Mouse (Mus musculus) forebrain, postnatal 0 days (tissue): ENCODE measurements around the gene Pde6h. TPM values are rescaled to one million over a fixed set of nuclear protein-coding genes. Genes with fewer than 3 reads are reported as not detected.
A peak's percentile ranks its signal among the peaks of the same experiment; 100 is the strongest.
"Not testable (repeated sequence)": the region's sequence is repeated elsewhere in the genome, so short reads cannot be mapped to it uniquely, and the experiment has no call there.

ENCODE experiments used
- ATAC-seq: fragments of 200-750 bp; cut with Nextera tagmentation; 2 replicates; pipeline ENCODE4 v1.8.0; 2017; ENCODE audit warnings: mild to moderate bottlenecking, moderate library complexity
- DNase-seq: peaks from one replicate; pipeline ENCODE4 v3.0.0-alpha.2; 2015
- H3K27ac ChIP-seq: fragments of 300-500 bp; sonication (generic); 2 replicates; pipeline ENCODE4 v1.5.1; 2014; ENCODE audit warnings: low read depth, mild to moderate bottlenecking, antibody characterized with exemption, low read length, moderate library complexity, mixed read lengths
- H3K27me3 ChIP-seq: fragments of 300-500 bp; sonication (generic); 2 replicates; pipeline ENCODE4 v1.6.1; 2014; ENCODE audit warnings: mild to moderate bottlenecking, low read length, mixed read lengths; ENCODE audit not compliant: insufficient read depth
- H3K36me3 ChIP-seq: fragments of 300-500 bp; sonication (generic); 2 replicates; pipeline ENCODE4 v1.6.1; 2014; ENCODE audit warnings: mild to moderate bottlenecking, moderate library complexity; ENCODE audit not compliant: insufficient read depth
- H3K4me1 ChIP-seq: fragments of 300-500 bp; sonication (generic); 2 replicates; pipeline ENCODE4 v1.6.1; 2014; ENCODE audit warnings: antibody characterized with exemption; ENCODE audit not compliant: insufficient read depth
- H3K4me2 ChIP-seq: fragments of 300-500 bp; sonication (generic); 2 replicates; pipeline ENCODE4 v1.6.1; 2014; ENCODE audit warnings: low read depth, mild to moderate bottlenecking, moderate library complexity
- H3K4me3 ChIP-seq: fragments of 300-500 bp; sonication (generic); 2 replicates; pipeline ENCODE4 v1.5.1; 2014; ENCODE audit warnings: low read depth, low read length, mixed read lengths
- H3K9ac ChIP-seq: fragments of 300-500 bp; sonication (generic); 2 replicates; pipeline ENCODE4 v1.6.1; 2014; ENCODE audit warnings: mild to moderate bottlenecking
- H3K9me3 ChIP-seq: fragments of 300-500 bp; sonication (generic); 2 replicates; pipeline ENCODE4 v1.6.1; 2016; ENCODE audit warnings: low read length
- CTCF ChIP-seq: sonication (generic); IDR thresholded peaks from 2 replicates; pipeline ENCODE4 v1.5.1; 2016; ENCODE audit warnings: antibody characterized with exemption, control low read depth, low read depth
- WGBS: fragments of 180-500 bp; shearing (Covaris S2); extraction: QIAGEN DNeasy Blood & Tissue Kit; methylation state at CpG from one replicate; pipeline ENCODE4 v1.1.7; 2014; 5-methylcytosine and 5-hydroxymethylcytosine counted together
- polyA plus RNA-seq: library from polyadenylated mRNA; unstranded; fragments of >200 nt; fragmentation: Nextera tagmentation; extraction: Ambion mirVana; gene quantifications from 2 replicates; pipeline ENCODE4 v1.2.1, GENCODE M21; 2015
- total RNA-seq: library from RNA; depleted of rRNA; stranded (reverse); fragments of >200 nt; gene quantifications from 2 replicates; pipeline ENCODE4 v1.2.3, GENCODE M21; 2014; rRNA removed

Pde6h gene
- total RNA-seq (0.05 and 0.31 TPM in 2 replicates), polyA plus RNA-seq (0.34 TPM in 1 of 2 replicates, not detected in the other)

DNA sequence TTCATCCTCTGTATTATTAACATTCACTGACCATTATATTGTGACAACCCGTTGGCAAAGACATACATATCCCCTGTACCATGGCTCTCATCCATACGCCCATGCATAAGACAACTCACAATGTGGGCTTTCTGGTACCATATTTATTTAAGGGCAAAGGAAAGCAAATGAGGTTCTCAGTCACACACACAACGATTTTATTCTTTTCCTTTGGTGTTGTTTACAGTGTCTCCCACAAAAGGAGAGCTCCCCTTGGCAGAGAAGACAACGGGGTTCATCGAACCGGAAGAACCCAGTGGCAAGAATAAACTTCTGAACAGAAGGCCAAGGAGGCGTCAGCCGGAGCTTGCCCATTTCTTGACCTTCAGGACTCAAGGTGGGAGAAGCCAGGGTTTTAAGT is at the start of gene Pde6h:
Gene Pde6h, plus strand, starts transcription at position 301 of the 400 bp plus-strand sequence.
- Histone ChIP-seq H3K27me3 (no peaks in the 10 kb centered on the region), H3K4me1 (no peaks in the 10 kb centered on the region; the same call in 1 of the 2 replicates), H3K9me3 (no peaks in the 10 kb centered on the region), H3K4me2 (no peak within 1 kb of the TSS), H3K27ac (no peak within 1 kb of the TSS), H3K4me3 (no peak within 1 kb of the TSS), H3K9ac (no peak within 1 kb of the TSS), H3K36me3 (no peaks in the 10 kb centered on the region)
- WGBS, result 84% methylated on average over 8 of the region's 8 CpGs
- TF ChIP-seq CTCF, result no peak
- DNase-seq (no peak), ATAC-seq (no peak)

DNA sequence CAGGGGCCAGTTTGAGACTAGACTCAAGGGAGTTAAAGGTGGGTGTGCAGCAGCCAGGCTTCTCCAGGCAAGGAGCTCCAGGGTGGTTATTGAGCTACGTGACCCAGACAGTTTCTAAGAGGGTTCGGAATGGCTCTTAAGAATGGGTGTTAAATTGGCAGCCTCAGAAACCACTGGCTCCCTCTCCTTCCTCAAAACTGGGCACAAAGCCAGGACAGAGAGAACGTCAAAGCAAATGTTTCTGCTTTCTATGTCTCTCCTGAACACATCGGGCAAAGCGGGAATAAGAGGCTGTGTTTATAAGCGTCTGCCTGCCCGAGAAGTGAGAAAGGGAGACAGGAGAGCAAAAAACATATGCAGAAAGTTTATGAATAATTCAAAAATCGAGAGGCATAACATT is 49.0 kb upstream of the Pde6h start:
- H3K4me1 ChIP-seq, result no peaks in the 10 kb centered on the region
- H3K27ac ChIP-seq, result no peak overlapping the region
- 14% methylated on average over 8 of the region's 8 CpGs for WGBS
- no peaks in the 10 kb centered on the region for H3K9me3 ChIP-seq
- no peak for TF ChIP-seq CTCF
- no peak overlapping the region for H3K4me3 ChIP-seq
- H3K9ac ChIP-seq, result no peak overlapping the region
- DNase-seq, result peak; percentile 45
- H3K27me3 ChIP-seq, result no peaks in the 10 kb centered on the region
- no peak for ATAC-seq
- H3K36me3 ChIP-seq, result no peaks in the 10 kb centered on the region
- H3K4me2 ChIP-seq, result no peak overlapping the region

DNA sequence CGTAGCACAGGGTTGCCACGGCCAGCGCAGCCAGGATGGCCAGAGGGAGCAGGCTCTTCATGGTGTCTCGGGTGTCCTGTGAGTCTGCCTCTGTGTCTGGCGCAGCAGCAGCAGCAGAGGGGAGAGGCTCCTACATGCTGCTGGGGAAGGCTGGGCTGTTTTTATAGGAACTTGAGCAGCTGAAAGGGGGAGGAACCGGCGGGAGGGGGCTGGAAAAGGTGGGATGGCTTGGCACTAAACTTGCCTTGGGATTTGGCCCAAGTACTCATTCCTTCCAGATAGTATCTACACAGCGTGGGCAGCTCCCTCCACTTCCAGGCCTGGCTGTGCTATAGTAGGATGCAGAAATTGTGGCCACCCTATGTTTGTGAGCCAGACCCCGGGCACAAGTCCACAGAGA is 48.0 kb upstream of the Pde6h start, which contains the start of gene Mgp:
Gene Mgp, minus strand, starts transcription at position 154 of the 400 bp plus-strand sequence.
- Histone ChIP-seq H3K36me3 (no peaks in the 10 kb centered on the region), H3K9ac (no peak within 1 kb of the TSS), H3K27ac (no peak within 1 kb of the TSS), H3K4me3 (no peak within 1 kb of the TSS), H3K27me3 (no peaks in the 10 kb centered on the region), H3K4me1 (no peaks in the 10 kb centered on the region), H3K9me3 (no peaks in the 10 kb centered on the region), H3K4me2 (no peak within 1 kb of the TSS)
- ATAC-seq (no peak), DNase-seq (no peak)
- 62% methylated on average over 9 of the region's 9 CpGs for WGBS
- TF ChIP-seq CTCF, result no peak

DNA sequence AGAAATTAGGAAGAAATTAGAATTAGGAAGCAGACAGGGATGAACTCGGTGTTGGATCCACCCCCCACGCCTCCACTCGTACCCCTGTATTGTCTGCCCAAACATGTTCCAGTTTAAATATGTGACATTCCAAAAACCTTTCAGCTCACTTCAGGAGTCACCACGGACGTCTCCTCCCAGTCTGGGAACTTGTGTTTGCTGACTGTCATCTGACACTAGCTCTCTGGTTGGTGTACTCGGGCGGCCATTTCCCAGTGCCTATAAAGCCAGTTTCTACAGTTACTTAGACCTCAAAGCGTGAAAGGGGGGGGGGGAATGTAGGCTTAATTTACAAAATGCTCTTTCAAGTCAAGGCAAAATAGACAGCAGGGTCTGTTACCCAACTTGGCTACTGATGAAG is 42.0 kb upstream of the Pde6h start:
- 80% methylated on average over 8 of the region's 8 CpGs for WGBS
- ATAC-seq (no peak), DNase-seq (no peak)
- H3K4me2 ChIP-seq, result no peak overlapping the region
- H3K4me1 ChIP-seq, result no peaks in the 10 kb centered on the region
- no peak overlapping the region for H3K27ac ChIP-seq
- H3K27me3 ChIP-seq, result no peaks in the 10 kb centered on the region
- H3K4me3 ChIP-seq, result no peak overlapping the region
- no peak overlapping the region for H3K9ac ChIP-seq
- TF ChIP-seq CTCF, result no peak
- no peaks in the 10 kb centered on the region for H3K36me3 ChIP-seq
- no peaks in the 10 kb centered on the region for H3K9me3 ChIP-seq

DNA sequence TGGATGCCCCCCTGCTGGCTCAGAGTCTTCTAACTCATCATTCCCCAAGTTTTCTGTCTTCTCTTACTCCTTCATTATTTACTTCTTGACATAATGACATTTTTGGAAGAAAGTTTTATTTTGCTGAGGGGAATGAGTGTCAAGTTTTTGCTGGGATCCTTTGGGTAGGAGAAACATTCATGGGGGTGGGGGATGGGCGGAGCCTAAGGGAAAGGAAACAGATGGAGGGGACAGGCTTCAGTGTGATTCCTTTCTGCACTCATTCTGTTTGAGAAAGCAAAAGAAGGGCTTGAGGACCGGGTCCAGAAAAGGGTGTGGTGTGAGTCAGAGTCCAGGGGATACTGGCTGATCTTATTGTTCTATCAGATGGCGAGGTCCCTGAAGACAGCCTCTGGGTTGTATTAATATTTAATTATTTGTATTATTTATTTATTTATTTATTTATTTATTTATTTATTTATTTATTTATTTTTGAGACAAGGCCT is 40.2 kb upstream of the Pde6h start:
- 90% methylated on average over 3 of the region's 3 CpGs for WGBS
- Histone ChIP-seq H3K9ac (no peak overlapping the region), H3K9me3 (no peaks in the 10 kb centered on the region), H3K4me1 (no peaks in the 10 kb centered on the region), H3K27ac (no peak overlapping the region), H3K4me2 (no peak overlapping the region), H3K4me3 (no peak overlapping the region), H3K27me3 (no peaks in the 10 kb centered on the region), H3K36me3 (no peaks in the 10 kb centered on the region)
- no peak for TF ChIP-seq CTCF
- ATAC-seq, result no peak
- DNase-seq, result no peak

DNA sequence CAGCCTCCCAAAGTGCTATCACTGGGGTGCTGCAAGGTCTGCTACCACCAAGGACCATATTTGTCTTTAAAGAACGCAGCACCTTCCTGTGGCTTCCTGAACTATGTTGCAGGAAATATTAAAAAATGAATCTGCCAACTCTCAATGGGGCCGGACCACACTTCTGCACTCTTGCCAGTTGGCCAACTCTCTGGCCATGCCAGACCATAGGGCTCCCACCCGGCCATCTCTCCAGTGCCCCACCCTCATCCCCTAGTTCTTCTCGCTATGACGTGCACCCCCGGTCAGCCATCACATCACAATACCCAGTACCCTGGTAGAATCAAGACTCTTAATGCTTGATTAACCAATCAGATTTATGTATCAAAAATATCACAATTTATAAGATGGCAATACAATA is 39.7 kb upstream of the Pde6h start:
- no peak for ATAC-seq
- Histone ChIP-seq H3K4me3 (no peak overlapping the region), H3K36me3 (no peaks in the 10 kb centered on the region), H3K4me2 (no peak overlapping the region), H3K4me1 (no peaks in the 10 kb centered on the region), H3K27me3 (no peaks in the 10 kb centered on the region), H3K9ac (no peak overlapping the region), H3K27ac (no peak overlapping the region), H3K9me3 (no peaks in the 10 kb centered on the region)
- no peak for DNase-seq
- no peak for TF ChIP-seq CTCF
- 92% methylated on average over 6 of the region's 6 CpGs for WGBS

DNA sequence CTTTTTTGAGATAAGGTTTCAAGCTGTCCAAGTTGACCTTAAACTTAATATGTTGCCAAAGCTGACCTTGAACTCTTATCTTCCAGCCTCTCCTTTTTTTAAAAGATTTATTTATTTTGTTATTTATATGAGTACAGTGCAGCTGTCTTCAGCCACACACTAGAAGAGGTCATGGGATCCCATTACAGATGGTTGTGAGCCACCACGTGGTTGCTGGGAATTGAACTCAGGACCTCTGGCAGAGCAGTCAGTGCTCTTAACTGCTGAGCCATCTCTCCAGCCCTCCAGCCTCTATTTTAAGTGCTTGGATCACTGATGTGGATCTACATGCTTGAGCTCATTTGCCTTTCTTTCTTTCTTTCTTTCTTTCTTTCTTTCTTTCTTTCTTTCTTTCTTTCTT is 38.9 kb upstream of the Pde6h start:
- not testable (repeated sequence) for H3K4me2 ChIP-seq, ATAC-seq, H3K36me3 ChIP-seq, H3K27me3 ChIP-seq, H3K9ac ChIP-seq, H3K4me1 ChIP-seq, H3K9me3 ChIP-seq, H3K4me3 ChIP-seq, DNase-seq, H3K27ac ChIP-seq
- 55% methylated on average over 1 of the region's 1 CpGs for whole genome bisulfite sequencing
